Mouse (Mus musculus) neutrophil, adult 5-6 weeks (primary cell): ENCODE data around the gene Zbtb45. TPM values are rescaled to one million over a fixed set of nuclear protein-coding genes. Genes with fewer than 3 reads are reported as not detected.
A peak's percentile ranks its signal among the peaks of the same experiment; 100 is the strongest.

Source experiments
- ATAC-seq: fragments of 151-379, 151-347 bp; 2 replicates; pipeline ENCODE4 v1.8.0; 2017; ENCODE audit warnings: mild to moderate bottlenecking, moderate TSS enrichment; ENCODE audit not compliant: insufficient number of reproducible peaks, poor library complexity, low FRiP score, severe bottlenecking; ENCODE audit errors: extremely low read depth
- total RNA-seq: library from RNA; stranded (forward); fragments of 200-1000 nt; gene quantifications from 2 replicates; pipeline ENCODE4 v1.2.3, GENCODE M21; 2017

The Zbtb45 gene
- total RNA-seq, 1 experiment from 2014 or later: 3.6 TPM

GRCm38 (mm10) chr7:13035211-13035855, 25.5 kb upstream of the Zbtb45 start:
- ATAC-seq: no peak

- peak; percentile 65 for ATAC-seq
Observed at GRCm38 (mm10) chr7:13034148-13034977, 24.5 kb upstream of the Zbtb45 start, which contains the start of gene Chmp2a. Gene Chmp2a (minus strand): TSS chr7:13034807.

DNA sequence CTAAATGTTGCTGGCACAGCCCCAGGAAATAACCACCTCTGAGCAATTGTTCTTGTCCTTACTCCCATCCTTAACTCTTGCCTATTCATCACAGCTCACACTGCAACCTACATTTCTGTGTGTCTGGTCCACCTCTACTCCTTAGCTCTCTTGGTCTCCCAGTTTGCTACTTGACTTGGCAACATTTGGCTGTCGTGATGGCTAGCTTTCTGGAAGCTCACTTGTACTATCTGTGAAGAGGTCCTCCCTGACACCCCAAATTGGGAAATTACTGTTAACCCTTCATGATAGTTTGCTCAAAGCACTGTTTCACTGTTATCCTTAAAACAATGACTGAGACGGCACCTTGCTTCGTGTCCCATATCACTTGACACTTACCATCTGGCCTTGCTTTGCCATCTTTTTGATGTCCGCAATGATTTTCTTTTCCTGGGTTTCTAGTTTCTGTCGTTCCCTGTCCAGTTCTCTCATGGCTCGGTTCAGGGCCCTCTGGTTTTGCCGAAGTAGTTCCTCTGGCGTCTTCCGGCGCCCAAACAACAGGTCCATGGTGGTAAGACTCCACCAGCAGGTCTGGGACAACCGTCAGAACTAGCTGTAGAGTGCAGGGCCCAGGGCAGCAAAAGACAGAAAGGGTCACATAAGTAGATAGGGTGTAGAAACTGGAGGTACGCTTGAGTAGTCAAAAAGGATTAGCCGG, 23.8 kb upstream of the Zbtb45 start:
- no peak for ATAC-seq

DNA sequence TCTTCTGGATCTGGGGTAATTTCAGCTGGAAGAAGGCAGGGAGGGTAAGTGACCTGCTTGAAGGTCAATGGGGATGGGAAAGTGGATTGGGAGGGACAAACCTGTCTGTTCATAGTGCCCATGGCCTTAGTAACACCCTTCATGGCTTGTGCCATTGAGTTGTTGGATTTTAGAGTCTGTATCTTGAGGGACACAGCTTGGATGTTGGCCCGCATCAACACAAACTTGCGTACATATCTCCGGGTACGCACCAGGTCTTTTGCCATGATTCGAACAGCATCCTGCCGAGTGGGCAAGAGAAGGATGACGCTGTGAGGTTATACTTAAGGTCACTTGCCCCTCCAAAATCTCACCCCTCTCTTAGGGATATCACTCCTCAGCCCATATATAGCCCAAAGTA, 22.7 kb upstream of the Zbtb45 start:
- ATAC-seq: no peak

DNA sequence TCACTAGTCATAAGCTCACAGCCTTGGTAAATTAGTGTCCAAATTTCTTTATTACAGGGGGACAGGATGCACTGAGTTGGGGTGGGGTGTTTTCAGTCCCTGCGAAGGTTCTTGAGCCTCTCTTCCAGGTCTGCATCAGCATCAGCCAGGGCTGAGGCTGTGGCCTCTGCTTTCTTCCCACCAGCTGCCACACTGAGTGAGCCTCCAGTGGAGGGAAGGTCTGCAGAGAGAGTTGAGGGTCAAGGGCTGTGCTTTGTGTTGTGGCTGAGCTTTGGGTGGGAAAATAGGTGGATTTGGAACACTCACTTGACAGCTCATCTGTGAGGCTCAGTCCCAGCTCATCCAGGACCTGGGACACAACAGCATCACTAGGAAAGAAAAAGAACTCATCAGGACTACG, 22.1 kb upstream of the Zbtb45 start:
- no peak for ATAC-seq

GRCm38 (mm10) chr7:13031069-13031468, 21.2 kb upstream of the Zbtb45 start:
- no peak for ATAC-seq

DNA sequence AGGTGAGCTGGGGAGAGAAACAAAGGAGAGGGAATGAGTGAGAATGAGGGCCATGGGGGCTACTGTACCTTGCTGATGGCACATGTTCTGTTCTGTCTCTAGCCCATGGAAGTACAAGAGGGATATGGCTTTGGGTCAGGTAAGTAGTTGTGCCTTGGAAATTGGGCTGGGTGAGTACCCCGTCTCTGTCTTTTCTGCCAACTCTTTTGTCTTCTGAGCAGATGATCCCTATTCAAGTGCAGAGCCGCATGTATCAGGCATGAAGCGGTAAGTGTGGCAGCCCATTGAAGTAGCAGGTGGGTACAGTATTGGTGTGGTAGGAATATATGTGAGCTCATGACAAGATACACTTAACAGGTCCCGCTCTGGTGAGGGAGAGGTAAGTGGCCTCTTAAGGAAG, 19.2 kb upstream of the Zbtb45 start:
- ATAC-seq: no peak

DNA sequence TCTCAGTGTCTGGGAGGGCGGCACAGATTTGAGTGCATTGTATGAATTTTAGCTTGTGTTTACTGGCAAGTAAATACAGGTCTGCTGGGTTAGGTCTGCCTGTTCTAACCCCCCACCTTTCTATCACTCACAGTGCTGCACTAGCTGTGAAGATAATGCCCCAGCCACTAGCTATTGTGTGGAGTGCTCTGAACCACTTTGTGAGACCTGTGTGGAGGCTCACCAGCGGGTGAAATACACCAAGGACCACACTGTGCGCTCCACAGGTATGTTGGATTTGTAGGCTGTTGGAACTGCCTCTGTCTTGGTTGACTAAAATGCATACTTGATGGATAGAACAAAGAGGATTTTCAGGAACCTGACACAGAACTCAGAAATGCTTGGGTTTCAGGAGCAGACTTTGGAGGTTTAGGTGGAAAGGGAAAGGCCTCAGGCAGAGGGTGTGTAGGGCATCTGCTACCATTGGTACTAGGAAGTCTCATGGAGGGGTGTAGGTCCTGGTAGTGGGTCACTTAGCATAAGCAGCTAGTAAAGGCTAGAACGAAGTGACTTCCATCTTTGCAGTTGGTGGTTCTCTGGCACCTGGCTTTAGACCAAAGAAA, 15.8 kb upstream of the Zbtb45 start:
- no peak for ATAC-seq

DNA sequence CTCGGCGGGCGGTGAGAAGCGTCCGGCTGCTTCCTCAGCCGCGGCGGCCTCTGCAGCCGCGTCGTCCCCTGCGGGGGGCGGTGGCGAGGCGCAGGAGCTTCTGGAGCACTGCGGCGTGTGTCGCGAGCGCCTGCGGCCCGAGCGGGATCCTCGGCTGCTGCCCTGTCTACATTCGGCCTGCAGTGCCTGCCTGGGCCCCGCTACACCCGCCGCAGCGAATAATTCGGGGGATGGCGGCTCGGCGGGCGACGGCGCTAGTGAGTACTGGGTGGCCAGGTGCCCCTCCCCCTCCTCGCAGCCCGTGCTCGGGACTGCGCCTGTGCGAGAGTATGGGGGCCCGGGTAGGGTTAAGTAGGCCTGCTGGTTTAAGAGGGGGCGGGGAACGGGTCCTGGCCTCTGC, 15.0 kb upstream of the Zbtb45 start:
- ATAC-seq: no peak

DNA sequence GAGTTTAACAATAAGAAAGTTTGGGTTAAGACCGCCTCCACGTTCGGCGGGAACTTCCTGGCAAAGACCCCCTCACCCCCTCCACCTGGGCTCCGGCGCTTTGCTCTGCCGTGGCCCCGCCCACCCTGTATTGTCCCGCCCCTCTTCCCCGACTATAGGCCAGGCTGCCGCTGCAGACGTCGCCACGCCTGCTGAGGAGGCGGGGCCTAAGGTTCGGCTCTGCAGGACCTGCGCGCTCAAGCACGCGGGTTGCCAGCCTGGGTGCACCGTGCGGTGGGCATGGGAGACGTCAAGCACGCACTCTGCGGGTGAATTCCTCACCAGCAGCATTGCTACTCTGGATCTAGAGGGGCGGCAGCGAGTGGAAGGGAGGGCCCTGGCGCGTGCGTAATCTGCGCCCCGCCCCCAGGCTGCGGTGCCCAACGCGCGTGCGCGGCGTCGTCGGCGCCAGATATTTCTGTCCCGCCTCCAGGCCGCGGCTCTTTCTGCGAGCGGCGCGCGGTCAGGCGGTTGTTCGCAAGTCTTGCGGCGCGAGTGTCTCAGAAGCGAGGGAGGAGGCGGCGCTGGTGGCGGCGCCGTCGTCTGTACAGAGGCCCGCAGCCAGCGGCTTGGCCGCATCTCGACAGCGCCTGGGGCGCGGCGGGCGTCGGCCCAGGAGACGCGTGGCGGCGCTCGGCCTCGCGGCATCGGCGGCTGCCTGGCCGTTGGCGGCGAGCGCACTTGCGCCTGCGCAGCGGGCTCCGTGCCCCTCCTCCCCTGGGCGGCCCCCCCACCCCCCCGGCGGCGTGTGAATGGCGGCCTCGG, 14.3 kb upstream of the Zbtb45 start:
- peak; percentile 84 for ATAC-seq

DNA sequence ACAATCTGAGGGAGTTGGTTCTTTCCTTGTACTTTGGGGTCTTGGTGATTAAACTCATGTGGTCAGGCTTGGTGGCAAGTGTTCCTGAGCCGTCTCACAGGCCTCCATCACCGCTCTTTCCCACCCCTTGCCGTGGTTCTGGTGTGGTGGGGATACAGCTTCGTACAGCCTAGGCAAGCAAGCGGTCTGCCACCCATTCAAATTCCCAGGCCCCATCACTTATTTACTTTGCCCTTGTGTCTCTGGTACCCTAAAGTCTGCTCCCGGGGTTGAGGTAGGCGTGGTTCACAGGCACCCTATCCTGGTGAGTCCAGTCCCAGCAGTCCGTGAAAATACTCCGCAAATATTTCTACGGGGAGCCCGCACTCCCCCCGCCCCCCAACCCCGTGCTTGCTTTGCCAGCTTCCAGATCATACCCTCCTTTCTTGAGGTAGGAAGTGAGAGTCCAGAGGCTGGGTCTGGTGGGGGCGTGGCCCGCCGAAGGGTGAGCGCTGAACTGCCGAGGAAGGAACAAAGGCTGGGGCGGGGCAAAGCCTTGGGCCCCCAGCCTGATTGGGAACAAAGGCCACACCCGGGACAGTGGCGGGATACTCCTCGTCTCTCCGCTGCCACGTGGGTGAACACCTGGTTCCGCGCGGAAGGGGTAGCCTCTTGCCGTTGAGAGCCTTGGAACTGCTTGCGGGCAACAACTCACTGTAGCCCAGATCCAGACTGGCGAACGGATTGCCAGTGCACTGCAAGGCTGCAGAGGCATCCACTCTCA, 13.1 kb upstream of the Zbtb45 start:
- ATAC-seq: peak; percentile 47

DNA sequence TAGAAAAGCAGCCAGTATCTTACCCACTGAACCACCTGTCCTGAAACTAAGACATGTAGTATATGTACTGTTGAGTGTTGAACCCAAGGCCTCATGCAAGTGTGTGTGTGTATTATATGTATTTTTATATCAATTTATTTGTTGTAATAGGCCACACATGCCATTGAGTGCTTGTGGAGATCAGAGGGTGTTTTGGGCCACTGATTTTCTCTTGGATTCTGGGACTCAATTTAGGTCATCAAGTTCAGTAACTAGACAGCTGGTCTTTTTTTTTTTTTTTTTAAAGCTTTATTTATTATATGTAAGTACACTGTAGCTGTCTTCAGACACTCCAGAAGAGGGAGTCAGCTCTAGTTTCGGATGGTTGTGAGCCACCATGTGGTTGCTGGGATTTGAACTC, 5.4 kb upstream of the Zbtb45 start:
- no peak for ATAC-seq

- no peak for ATAC-seq
Observed at GRCm38 (mm10) chr7:13014275-13014839, 4.5 kb upstream of the Zbtb45 start.

- ATAC-seq: no peak
Observed at GRCm38 (mm10) chr7:13013671-13014070, 3.8 kb upstream of the Zbtb45 start.

DNA sequence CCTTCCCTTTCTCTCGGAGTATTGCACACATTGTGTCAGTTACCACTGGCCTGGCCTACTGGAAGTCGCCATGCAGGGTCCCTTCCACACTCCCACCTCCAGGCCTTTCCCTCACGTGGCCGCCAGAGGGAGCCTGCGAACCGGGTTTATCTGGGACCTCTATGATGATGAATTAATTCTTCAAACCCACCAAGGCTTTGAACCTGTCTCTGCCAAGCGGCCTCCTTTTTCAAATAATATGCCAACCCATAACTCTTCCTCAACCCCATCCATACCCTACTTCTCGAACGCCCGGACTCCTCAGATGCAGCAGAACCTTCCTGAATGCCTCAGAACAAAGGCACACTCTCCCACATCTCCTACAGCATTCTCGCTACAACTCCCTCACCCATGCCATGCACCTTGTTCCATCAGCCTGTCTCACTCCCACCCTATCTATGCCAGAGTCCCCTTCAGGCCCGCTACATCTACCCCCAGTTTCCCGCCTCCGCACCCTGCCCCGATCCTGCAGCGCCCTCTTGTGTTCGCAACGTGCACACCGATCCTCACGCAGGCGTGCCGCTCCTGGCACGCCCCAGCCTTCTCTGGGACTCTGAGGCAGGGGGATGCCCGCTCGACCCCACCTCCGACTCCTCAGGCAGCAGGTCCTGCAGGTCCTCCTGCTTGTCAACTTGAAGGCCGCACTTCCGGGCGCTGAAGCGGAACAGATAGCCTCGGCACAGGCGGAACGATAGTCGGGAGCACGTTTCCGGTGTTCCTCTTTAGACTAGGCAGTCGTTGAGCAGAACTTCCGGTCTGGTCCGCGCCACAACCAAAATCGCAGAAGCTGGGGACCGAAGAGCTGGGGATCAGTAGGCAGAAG, 460 bp downstream of the Zbtb45 start:
- ATAC-seq: peak; percentile 75

- ATAC-seq: no peak
Observed at GRCm38 (mm10) chr7:13007341-13008092, 2.3 kb downstream of the Zbtb45 start.
